In the genomic region with DNA sequence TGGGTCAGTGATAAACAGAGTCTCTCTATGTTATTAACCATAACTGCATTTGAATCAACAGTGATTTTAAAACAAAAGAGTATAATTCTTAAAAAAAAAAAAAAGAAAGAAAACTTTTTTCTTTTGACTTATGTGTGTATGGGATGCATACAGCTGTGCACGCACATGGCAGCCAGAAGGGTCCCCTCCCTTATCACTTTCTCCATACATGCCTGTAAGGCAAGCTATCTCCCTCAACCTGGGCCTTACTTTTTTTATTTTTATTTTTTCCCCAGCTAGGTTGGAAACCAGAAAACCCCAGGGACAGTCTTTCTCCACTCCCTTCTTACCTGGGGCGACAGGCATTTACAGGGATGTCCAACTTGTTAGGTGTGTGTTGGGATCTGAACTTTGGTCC, we compare ENCODE assay signal across 23 mouse cellular contexts.
"Had no signal": no experiment of that assay in that cellular context is flagged by ENCODE, and none has a peak within 500 bp of the region (broad histone marks: within the 10 kb centered on the region; RNA-seq: fewer than 3 reads in every experiment).

No protein-coding gene starts in this region.

- ATAC-seq: intestine, embryonic 15.5 days; lung, postnatal 0 days; midbrain, embryonic 13.5 days; midbrain, embryonic 16.5 days had no signal

- H3K4me2 ChIP-seq: intestine, embryonic 15.5 days; kidney, embryonic 15.5 days; lung, embryonic 14.5 days; midbrain, embryonic 13.5 days; neural tube, embryonic 13.5 days had no signal

- H3K36me3 ChIP-seq: intestine, embryonic 15.5 days; kidney, embryonic 15.5 days; midbrain, embryonic 10.5 days; midbrain, embryonic 13.5 days; neural tube, embryonic 13.5 days had no signal

- H3K4me1 ChIP-seq: intestine, embryonic 15.5 days; kidney, embryonic 15.5 days; megakaryocyte, embryonic 14.5 days; midbrain, embryonic 10.5 days; midbrain, embryonic 13.5 days; neural tube, embryonic 13.5 days had no signal

- H3K27ac ChIP-seq: intestine, embryonic 15.5 days; kidney, embryonic 15.5 days; left cerebral cortex, adult 2 months; midbrain, embryonic 10.5 days; midbrain, embryonic 13.5 days; neural tube, embryonic 13.5 days; stomach, postnatal 0 days had no signal

- H3K9ac ChIP-seq: intestine, embryonic 15.5 days; kidney, embryonic 15.5 days; lung, embryonic 14.5 days; midbrain, embryonic 13.5 days; neural tube, embryonic 13.5 days had no signal

- H3K9me3 ChIP-seq: intestine, embryonic 15.5 days; kidney, embryonic 15.5 days; midbrain, embryonic 10.5 days; midbrain, embryonic 13.5 days; neural tube, embryonic 13.5 days had no signal

- H3K27me3 ChIP-seq: intestine, embryonic 15.5 days; kidney, embryonic 15.5 days; megakaryocyte, embryonic 14.5 days; midbrain, embryonic 13.5 days; neural tube, embryonic 13.5 days had no signal

- DNase-seq: kidney, adult 11 months; kidney, adult 8-10 months; kidney, postnatal 10 days; kidney, postnatal 36 days; layer of hippocampus, postnatal 36 days; lung, embryonic 14.5 days; lung, postnatal 36 days; retina, postnatal 1 day; right cerebral cortex, postnatal 25 days; spleen, adult 18-20 months; thymus, adult 18-20 months; thymus, postnatal 36 days had no signal

- H3K4me3 ChIP-seq: intestine, embryonic 15.5 days; kidney, embryonic 15.5 days; left cerebral cortex, adult 2 months; megakaryocyte, embryonic 14.5 days; midbrain, embryonic 10.5 days; midbrain, embryonic 13.5 days; myocyte; neural tube, embryonic 13.5 days had no signal
